Mouse (Mus musculus): ENCODE results near the gene Tlr9.

DNA sequence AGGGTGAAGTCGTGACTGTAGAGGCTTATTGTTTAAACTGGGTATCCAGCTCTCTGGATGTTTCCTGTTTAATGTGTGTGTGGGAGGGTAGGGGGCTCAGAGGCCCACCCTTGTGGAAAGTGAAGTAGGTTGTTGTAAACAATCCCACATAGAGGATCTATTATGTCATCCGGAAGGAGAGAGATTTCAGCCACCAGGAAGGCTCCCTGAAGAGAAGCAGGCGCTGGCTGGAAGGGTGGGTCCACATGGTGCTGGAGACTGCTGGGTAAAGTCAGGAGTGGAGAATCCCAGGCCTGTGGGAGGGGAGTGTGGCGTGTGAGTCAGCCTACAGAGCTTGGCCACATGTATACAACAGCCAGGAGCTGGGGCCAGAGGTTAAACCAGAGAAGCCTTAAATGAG lies 27.8 kb downstream of the Tlr9 start:
- no peak for TF ChIP-seq EP300 (IDR thresholded peaks at IDR 0.05; ENCODE audit: low read depth)
- TF ChIP-seq CTCF (IDR thresholded peaks at IDR 0.05; ENCODE audit: low read depth) = no peak

All from liver, postnatal 0 days (tissue).